ENCODE assay signal across 11 mouse cellular contexts in genomic region chr11:120719841-120720376, GRCm38 (mm10). TPM values are rescaled to one million over a fixed set of nuclear protein-coding genes. Genes with fewer than 3 reads are reported as not detected.
DNase-seq lines count a peak whose midpoint lies in the region; ATAC-seq and TF ChIP-seq lines count a peak whose summit lies in the region.
"Had no signal": no experiment of that assay in that cellular context is flagged by ENCODE, and none has a peak within 500 bp of the region (broad histone marks: within the 10 kb centered on the region; RNA-seq: fewer than 3 reads in every experiment).

No protein-coding gene starts in this region.

- TF ChIP-seq CTCF in thymus, adult 2 months (IDR thresholded peaks at IDR 0.05; ENCODE audit: borderline replicate concordance, control insufficient read depth, extremely low read depth, insufficient read depth, low read length, poor library complexity) = no peak

- no peak for ATAC-seq in forebrain, embryonic 16.5 days
- ATAC-seq in hindbrain, embryonic 16.5 days = no peak
- ATAC-seq in hindbrain, embryonic 11.5 days (ENCODE audit: low FRiP score) = no peak
- ATAC-seq in neural tube, embryonic 12.5 days (ENCODE audit: low FRiP score, low read depth) = no peak
- no peak for ATAC-seq in neural tube, embryonic 15.5 days (ENCODE audit: low FRiP score)

- H3K36me3 ChIP-seq in forebrain, embryonic 10.5 days (replicated peaks) = peaks cover 58% of the 10 kb centered on the region
- H3K36me3 ChIP-seq in forebrain, embryonic 16.5 days (ENCODE audit: control insufficient read depth, insufficient read depth) = peaks cover 5% of the 10 kb centered on the region
- peaks cover 14% of the 10 kb centered on the region for H3K36me3 ChIP-seq in hindbrain, embryonic 16.5 days (ENCODE audit: control insufficient read depth, insufficient read depth, low read length)
- H3K36me3 ChIP-seq in hindbrain, embryonic 11.5 days (ENCODE audit: control insufficient read depth, insufficient read depth, low read length) = peaks cover 5% of the 10 kb centered on the region; the same call in 1 of the 2 replicates
- H3K36me3 ChIP-seq in neural tube, embryonic 12.5 days = peaks cover 40% of the 10 kb centered on the region
- peaks cover 38% of the 10 kb centered on the region for H3K36me3 ChIP-seq in neural tube, embryonic 15.5 days
- no peaks in the 10 kb centered on the region for H3K36me3 ChIP-seq in thymus, adult 2 months (ENCODE audit: control insufficient read depth, insufficient read depth, low read length)

- 93% methylated on average over 13 of the region's 13 CpGs for WGBS in forebrain, embryonic 10.5 days
- 90% methylated on average over 13 of the region's 13 CpGs for WGBS in forebrain, embryonic 16.5 days
- 76% methylated on average over 13 of the region's 13 CpGs for WGBS in hindbrain, embryonic 16.5 days
- 89% methylated on average over 13 of the region's 13 CpGs for WGBS in hindbrain, embryonic 11.5 days
- 91% methylated on average over 13 of the region's 13 CpGs for WGBS in neural tube, embryonic 12.5 days
- WGBS in neural tube, embryonic 15.5 days = 89% methylated on average over 13 of the region's 13 CpGs
- 97% methylated on average over 13 of the region's 13 CpGs for WGBS in thymus, adult 2 months

- no peak overlapping the region for H3K4me2 ChIP-seq in forebrain, embryonic 16.5 days (ENCODE audit: low read length)
- peak overlapping the region; percentile 11; the same call in 1 of the 2 replicates for H3K4me2 ChIP-seq in hindbrain, embryonic 16.5 days (ENCODE audit: low read length)
- no peak overlapping the region for H3K4me2 ChIP-seq in hindbrain, embryonic 11.5 days (replicated peaks; ENCODE audit: low read depth, low read length)
- H3K4me2 ChIP-seq in neural tube, embryonic 12.5 days (replicated peaks) = peak overlapping the region; percentile 99; the same call in 1 of the 2 replicates
- H3K4me2 ChIP-seq in neural tube, embryonic 15.5 days = peak overlapping the region; percentile 89; the same call in 1 of the 2 replicates

- H3K27me3 ChIP-seq in forebrain, embryonic 10.5 days (ENCODE audit: poor library complexity, severe bottlenecking) = peaks cover 48% of the 10 kb centered on the region
- H3K27me3 ChIP-seq in forebrain, embryonic 16.5 days (replicated peaks; ENCODE audit: control insufficient read depth, insufficient read depth, low read length) = no peaks in the 10 kb centered on the region
- H3K27me3 ChIP-seq in hindbrain, embryonic 16.5 days (replicated peaks; ENCODE audit: control insufficient read depth, insufficient read depth, low read length) = no peaks in the 10 kb centered on the region
- peaks cover 2% of the 10 kb centered on the region for H3K27me3 ChIP-seq in hindbrain, embryonic 11.5 days (ENCODE audit: control insufficient read depth, insufficient read depth, low read length)
- peaks cover 13% of the 10 kb centered on the region; the same call in 1 of the 2 replicates for H3K27me3 ChIP-seq in neural tube, embryonic 12.5 days (replicated peaks)
- H3K27me3 ChIP-seq in neural tube, embryonic 15.5 days (replicated peaks) = no peaks in the 10 kb centered on the region; the same call in 1 of the 2 replicates
- no peaks in the 10 kb centered on the region; the same call in 1 of the 2 replicates for H3K27me3 ChIP-seq in thymus, adult 2 months (ENCODE audit: control insufficient read depth, insufficient read depth, low read length)
- H3K27me3 ChIP-seq: limb, embryonic 15.5 days had no signal

- H3K4me1 ChIP-seq in forebrain, embryonic 10.5 days = peaks cover 38% of the 10 kb centered on the region
- H3K4me1 ChIP-seq in forebrain, embryonic 16.5 days (replicated peaks; ENCODE audit: control insufficient read depth, insufficient read depth, low read length) = peaks cover 21% of the 10 kb centered on the region
- peaks cover 15% of the 10 kb centered on the region for H3K4me1 ChIP-seq in hindbrain, embryonic 16.5 days (ENCODE audit: control insufficient read depth, insufficient read depth, low read depth, low read length)
- H3K4me1 ChIP-seq in hindbrain, embryonic 11.5 days (replicated peaks; ENCODE audit: control insufficient read depth, insufficient read depth, low read length) = peaks cover 10% of the 10 kb centered on the region
- peaks cover 22% of the 10 kb centered on the region for H3K4me1 ChIP-seq in neural tube, embryonic 12.5 days
- H3K4me1 ChIP-seq in neural tube, embryonic 15.5 days = peaks cover 42% of the 10 kb centered on the region
- peaks cover 20% of the 10 kb centered on the region for H3K4me1 ChIP-seq in thymus, adult 2 months (replicated peaks; ENCODE audit: control insufficient read depth, insufficient read depth, low read length)

- DNase-seq in forebrain, embryonic 10.5 days (ENCODE audit: extremely low spot score, low spot score) = no peak
- DNase-seq in hindbrain, embryonic 11.5 days (ENCODE audit: low spot score) = no peak
- DNase-seq in neural tube, embryonic 10.5 days (ENCODE audit: extremely low spot score, low spot score) = no peak
- DNase-seq in thymus, adult 2 months = no peak

- no peak overlapping the region for H3K9ac ChIP-seq in forebrain, embryonic 16.5 days (replicated peaks; ENCODE audit: low read depth, low read length)
- no peak overlapping the region for H3K9ac ChIP-seq in hindbrain, embryonic 16.5 days (ENCODE audit: low read depth, low read length)
- H3K9ac ChIP-seq in hindbrain, embryonic 11.5 days (ENCODE audit: low read depth, low read length) = no peak overlapping the region
- H3K9ac ChIP-seq in neural tube, embryonic 12.5 days = no peak overlapping the region
- no peak overlapping the region for H3K9ac ChIP-seq in neural tube, embryonic 15.5 days (replicated peaks)
- H3K9ac ChIP-seq: limb, embryonic 15.5 days had no signal

- TF ChIP-seq POLR2A in thymus, adult 2 months (IDR thresholded peaks at IDR 0.05; ENCODE audit: control insufficient read depth, extremely low read depth, insufficient read depth, low read length, poor library complexity) = no peak

- H3K27ac ChIP-seq in forebrain, embryonic 10.5 days = no peak overlapping the region; the same call in 1 of the 2 replicates
- no peak overlapping the region for H3K27ac ChIP-seq in forebrain, embryonic 16.5 days (ENCODE audit: low read length)
- H3K27ac ChIP-seq in hindbrain, embryonic 16.5 days (ENCODE audit: low read depth, low read length) = no peak overlapping the region
- no peak overlapping the region for H3K27ac ChIP-seq in hindbrain, embryonic 11.5 days (ENCODE audit: low read depth, low read length)
- no peak overlapping the region for H3K27ac ChIP-seq in neural tube, embryonic 12.5 days
- no peak overlapping the region for H3K27ac ChIP-seq in neural tube, embryonic 15.5 days (replicated peaks)
- no peak overlapping the region for H3K27ac ChIP-seq in thymus, adult 2 months (ENCODE audit: control insufficient read depth, insufficient read depth, low read length)
- H3K27ac ChIP-seq: left cerebral cortex, adult 2 months had no signal

- peak overlapping the region; percentile 23 for H3K4me3 ChIP-seq in forebrain, embryonic 10.5 days
- no peak overlapping the region for H3K4me3 ChIP-seq in forebrain, embryonic 16.5 days (replicated peaks; ENCODE audit: low read length)
- no peak overlapping the region for H3K4me3 ChIP-seq in hindbrain, embryonic 16.5 days (ENCODE audit: low read length)
- H3K4me3 ChIP-seq in hindbrain, embryonic 11.5 days (ENCODE audit: low read depth, low read length) = no peak overlapping the region
- no peak overlapping the region for H3K4me3 ChIP-seq in neural tube, embryonic 12.5 days
- 0 out of 2 replicates have a peak overlapping the region, but pooled peaks have one; percentile 63 for H3K4me3 ChIP-seq in neural tube, embryonic 15.5 days (replicated peaks)
- no peak overlapping the region for H3K4me3 ChIP-seq in thymus, adult 2 months (ENCODE audit: control insufficient read depth, insufficient read depth, low read length)

- no peaks in the 10 kb centered on the region for H3K9me3 ChIP-seq in forebrain, embryonic 10.5 days
- H3K9me3 ChIP-seq in forebrain, embryonic 16.5 days (ENCODE audit: control insufficient read depth, low read length) = no peaks in the 10 kb centered on the region
- H3K9me3 ChIP-seq in hindbrain, embryonic 16.5 days (ENCODE audit: control insufficient read depth, low read length) = no peaks in the 10 kb centered on the region
- no peaks in the 10 kb centered on the region for H3K9me3 ChIP-seq in hindbrain, embryonic 11.5 days (ENCODE audit: control insufficient read depth, low read length)
- H3K9me3 ChIP-seq in neural tube, embryonic 12.5 days = no peaks in the 10 kb centered on the region
- H3K9me3 ChIP-seq in neural tube, embryonic 15.5 days (replicated peaks) = no peaks in the 10 kb centered on the region
- H3K9me3 ChIP-seq: embryonic facial prominence, embryonic 13.5 days; limb, embryonic 15.5 days had no signal

RNA-seq across cellular contexts. Expression of gene Rac3, which starts 1.4 kb away (rescaled TPM):
- polyA plus RNA-seq in forebrain, embryonic 10.5 days (2016; fragmentation: Nextera tagmentation; extraction: Ambion mirVana) = 23.8 and 28.4 TPM in 2 replicates
- 251 and 347 TPM in 2 replicates for polyA plus RNA-seq in forebrain, embryonic 16.5 days (2015; fragmentation: Nextera tagmentation; extraction: Ambion mirVana)
- polyA plus RNA-seq in hindbrain, embryonic 16.5 days (2015; fragmentation: Nextera tagmentation; extraction: Ambion mirVana) = 624 and 705 TPM in 2 replicates
- 17.6 and 18.2 TPM in 2 replicates for polyA plus RNA-seq in hindbrain, embryonic 11.5 days (2014; fragmentation: Nextera tagmentation; extraction: Ambion mirVana)
- 118 and 119 TPM in 2 replicates for polyA plus RNA-seq in neural tube, embryonic 12.5 days (2016; fragmentation: Nextera tagmentation; extraction: Ambion mirVana)
- 459 and 611 TPM in 2 replicates for polyA plus RNA-seq in neural tube, embryonic 15.5 days (2015; fragmentation: Nextera tagmentation; extraction: Ambion mirVana)
- polyA plus RNA-seq in thymus, adult 2 months (2012; rRNA removed) = 22.8 and 26.3 TPM in 2 replicates

RNA-seq across cellular contexts. Expression of gene Lrrc45, which starts 6.2 kb away (rescaled TPM):
- polyA plus RNA-seq in forebrain, embryonic 10.5 days (2016; fragmentation: Nextera tagmentation; extraction: Ambion mirVana) = 51.9 and 59.2 TPM in 2 replicates
- 91.0 and 118 TPM in 2 replicates for polyA plus RNA-seq in forebrain, embryonic 16.5 days (2015; fragmentation: Nextera tagmentation; extraction: Ambion mirVana)
- 73.4 and 77.8 TPM in 2 replicates for polyA plus RNA-seq in hindbrain, embryonic 16.5 days (2015; fragmentation: Nextera tagmentation; extraction: Ambion mirVana)
- polyA plus RNA-seq in hindbrain, embryonic 11.5 days (2014; fragmentation: Nextera tagmentation; extraction: Ambion mirVana) = 30.7 and 34.4 TPM in 2 replicates
- polyA plus RNA-seq in neural tube, embryonic 12.5 days (2016; fragmentation: Nextera tagmentation; extraction: Ambion mirVana) = 70.9 and 72.6 TPM in 2 replicates
- 76.8 and 81.3 TPM in 2 replicates for polyA plus RNA-seq in neural tube, embryonic 15.5 days (2015; fragmentation: Nextera tagmentation; extraction: Ambion mirVana)
- 69.2 and 77.3 TPM in 2 replicates for polyA plus RNA-seq in thymus, adult 2 months (2012; rRNA removed)

RNA-seq across cellular contexts. Expression of gene Cenpx, which starts 6.4 kb away (rescaled TPM):
- 118 and 133 TPM in 2 replicates for polyA plus RNA-seq in forebrain, embryonic 10.5 days (2016; fragmentation: Nextera tagmentation; extraction: Ambion mirVana)
- polyA plus RNA-seq in forebrain, embryonic 16.5 days (2015; fragmentation: Nextera tagmentation; extraction: Ambion mirVana) = 82.8 and 95.0 TPM in 2 replicates
- polyA plus RNA-seq in hindbrain, embryonic 16.5 days (2015; fragmentation: Nextera tagmentation; extraction: Ambion mirVana) = 106 and 107 TPM in 2 replicates
- polyA plus RNA-seq in hindbrain, embryonic 11.5 days (2014; fragmentation: Nextera tagmentation; extraction: Ambion mirVana) = 115 and 121 TPM in 2 replicates
- 108 and 114 TPM in 2 replicates for polyA plus RNA-seq in neural tube, embryonic 12.5 days (2016; fragmentation: Nextera tagmentation; extraction: Ambion mirVana)
- polyA plus RNA-seq in neural tube, embryonic 15.5 days (2015; fragmentation: Nextera tagmentation; extraction: Ambion mirVana) = 108 and 115 TPM in 2 replicates
- polyA plus RNA-seq in thymus, adult 2 months (2012; rRNA removed) = 103 and 112 TPM in 2 replicates

RNA-seq across cellular contexts. Expression of gene Dcxr, which starts 7.2 kb away (rescaled TPM):
- polyA plus RNA-seq in forebrain, embryonic 10.5 days (2016; fragmentation: Nextera tagmentation; extraction: Ambion mirVana) = 13.3 and 14.8 TPM in 2 replicates
- polyA plus RNA-seq in forebrain, embryonic 16.5 days (2015; fragmentation: Nextera tagmentation; extraction: Ambion mirVana) = 7.6 TPM in 2 replicates
- polyA plus RNA-seq in hindbrain, embryonic 16.5 days (2015; fragmentation: Nextera tagmentation; extraction: Ambion mirVana) = 11.1 and 12.7 TPM in 2 replicates
- 14.3 and 15.2 TPM in 2 replicates for polyA plus RNA-seq in hindbrain, embryonic 11.5 days (2014; fragmentation: Nextera tagmentation; extraction: Ambion mirVana)
- 12.3 and 16.7 TPM in 2 replicates for polyA plus RNA-seq in neural tube, embryonic 12.5 days (2016; fragmentation: Nextera tagmentation; extraction: Ambion mirVana)
- 9.4 and 18.9 TPM in 2 replicates for polyA plus RNA-seq in neural tube, embryonic 15.5 days (2015; fragmentation: Nextera tagmentation; extraction: Ambion mirVana)
- 78.4 and 126 TPM in 2 replicates for polyA plus RNA-seq in thymus, adult 2 months (2012; rRNA removed)

RNA-seq across cellular contexts. Expression of gene Cbr2, which starts 12.0 kb away (rescaled TPM):
- polyA plus RNA-seq in forebrain, embryonic 10.5 days (2016; fragmentation: Nextera tagmentation; extraction: Ambion mirVana) = 1.1 and 1.3 TPM in 2 replicates
- 0.92 and 4.8 TPM in 2 replicates for polyA plus RNA-seq in forebrain, embryonic 16.5 days (2015; fragmentation: Nextera tagmentation; extraction: Ambion mirVana)
- polyA plus RNA-seq in hindbrain, embryonic 16.5 days (2015; fragmentation: Nextera tagmentation; extraction: Ambion mirVana) = 1.3 and 2.0 TPM in 2 replicates
- 0.82 and 1.6 TPM in 2 replicates for polyA plus RNA-seq in hindbrain, embryonic 11.5 days (2014; fragmentation: Nextera tagmentation; extraction: Ambion mirVana)
- 0.95 and 1.6 TPM in 2 replicates for polyA plus RNA-seq in neural tube, embryonic 12.5 days (2016; fragmentation: Nextera tagmentation; extraction: Ambion mirVana)
- polyA plus RNA-seq in neural tube, embryonic 15.5 days (2015; fragmentation: Nextera tagmentation; extraction: Ambion mirVana) = 0.87 and 10.7 TPM in 2 replicates
- 426 and 617 TPM in 2 replicates for polyA plus RNA-seq in thymus, adult 2 months (2012; rRNA removed)

Comparison
In these comparisons a context has a peak if more than half of its experiments do, and no peak if none do; other contexts are left out.
1. H3K4me3 ChIP-seq: peak in forebrain, embryonic 10.5 days (single experiment) and neural tube, embryonic 15.5 days (single experiment); none in forebrain, embryonic 16.5 days (single experiment), hindbrain, embryonic 16.5 days (single experiment), hindbrain, embryonic 11.5 days (single experiment), neural tube, embryonic 12.5 days (single experiment) and thymus, adult 2 months (single experiment).
2. H3K4me2 ChIP-seq: peak in hindbrain, embryonic 16.5 days (single experiment), neural tube, embryonic 12.5 days (single experiment) and neural tube, embryonic 15.5 days (single experiment); none in forebrain, embryonic 16.5 days (single experiment) and hindbrain, embryonic 11.5 days (single experiment).